Mouse (Mus musculus) urinary bladder, postnatal 10 days (tissue): ENCODE results near the gene 4930402H24Rik.

Experiments used
- DNase-seq: peaks from one replicate; pipeline ENCODE4 v3.0.0; 2022; ENCODE audit warnings: low spot score

The 4930402H24Rik gene

DNA sequence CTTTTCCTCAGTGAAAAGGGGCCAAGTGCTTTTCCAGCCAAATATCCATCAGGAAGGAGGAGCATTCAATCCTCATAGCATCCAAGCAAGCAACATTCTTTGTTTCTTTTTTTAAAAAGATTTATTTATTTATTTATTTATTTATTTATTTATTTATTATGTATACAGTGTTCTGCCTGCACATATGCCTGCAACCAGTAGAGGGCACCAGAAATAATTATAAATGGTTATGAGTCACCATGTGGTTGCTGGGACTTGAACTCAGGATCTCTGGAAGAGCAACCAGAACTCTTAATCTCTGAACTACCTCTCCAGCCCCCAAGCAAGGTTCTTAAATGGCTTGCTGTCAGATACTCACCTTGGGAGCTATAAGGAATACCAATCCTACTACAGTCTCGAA lies 93.7 kb downstream of the 4930402H24Rik start:
- no peak for DNase-seq

DNA sequence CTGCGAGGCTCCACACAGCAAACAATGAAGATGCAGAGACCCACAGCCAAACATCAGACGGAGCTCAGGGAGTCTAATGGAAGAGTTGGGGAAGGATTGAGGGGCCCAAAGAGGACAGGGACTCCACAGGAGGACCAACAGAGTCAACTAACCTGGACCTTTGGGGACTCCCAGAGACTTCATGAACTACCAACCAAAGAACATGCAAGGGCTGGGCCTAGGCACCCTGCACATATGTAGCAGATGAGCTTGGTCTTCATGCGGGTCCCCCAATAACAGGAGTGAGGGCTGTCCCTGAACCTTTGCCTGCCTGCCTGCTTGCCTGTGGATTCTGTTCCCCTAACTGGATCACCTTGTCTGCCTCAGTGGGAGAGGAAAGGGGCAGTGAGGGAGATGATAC lies 101.1 kb downstream of the 4930402H24Rik start:
- DNase-seq: no peak

DNA sequence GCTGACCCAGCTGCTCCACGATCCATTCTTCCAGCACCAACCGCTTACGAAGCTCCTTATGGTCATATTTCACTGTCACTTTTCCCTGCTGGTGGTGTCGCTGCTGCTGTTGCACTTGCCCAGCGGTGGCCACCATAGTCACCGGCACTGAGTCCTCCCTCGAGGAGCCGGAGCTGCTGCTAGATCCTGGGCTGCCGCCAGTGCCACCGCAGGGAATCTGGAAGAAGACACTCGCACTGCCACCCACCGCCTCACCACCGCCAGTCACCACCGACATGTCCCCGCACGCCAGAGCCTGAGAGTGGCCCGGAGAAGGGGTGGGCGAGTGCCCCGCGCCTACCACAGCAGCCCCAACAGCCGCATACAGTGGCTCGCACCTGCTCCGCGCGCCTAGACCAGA lies 102.5 kb downstream of the 4930402H24Rik start:
- DNase-seq: no peak

DNA sequence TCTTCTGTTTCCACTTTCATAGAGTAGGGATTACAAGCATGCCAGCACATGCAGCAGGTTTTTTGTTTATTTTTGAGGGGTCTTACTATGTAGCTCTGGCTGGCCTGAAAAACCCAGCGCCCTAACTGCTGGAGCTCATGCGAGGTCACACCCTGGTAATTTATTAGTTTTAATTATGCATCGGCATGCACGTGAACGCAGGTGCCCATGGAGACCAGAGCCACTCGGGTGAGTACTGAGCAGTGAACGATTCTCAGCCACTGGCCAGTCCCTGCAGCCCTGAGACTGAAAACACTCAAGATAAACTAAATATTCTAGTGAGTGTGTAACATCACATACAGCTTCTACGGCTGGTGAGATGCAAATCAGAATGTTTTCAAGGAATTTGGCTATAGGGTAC lies 110.5 kb downstream of the 4930402H24Rik start:
- DNase-seq: no peak

DNA sequence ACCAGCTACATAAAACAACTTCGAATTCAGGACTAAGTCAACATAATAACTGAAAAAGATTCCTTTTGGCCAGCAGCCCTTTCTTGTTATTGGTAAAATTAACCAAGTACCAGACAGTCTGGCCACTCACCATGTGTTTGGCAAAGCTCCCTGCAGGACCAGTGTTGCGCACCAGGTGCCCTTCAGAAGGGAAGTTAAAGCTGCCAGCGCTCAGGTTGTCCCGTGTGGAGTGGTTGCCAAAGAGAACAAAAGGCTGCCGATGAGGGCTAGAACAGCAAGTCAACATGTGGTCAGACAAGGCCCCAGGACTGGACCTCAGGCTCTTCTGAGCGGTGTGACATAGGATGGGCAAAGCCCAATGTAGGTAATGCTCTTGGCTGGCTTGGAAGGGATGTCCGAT lies 114.5 kb downstream of the 4930402H24Rik start:
- DNase-seq: no peak

DNA sequence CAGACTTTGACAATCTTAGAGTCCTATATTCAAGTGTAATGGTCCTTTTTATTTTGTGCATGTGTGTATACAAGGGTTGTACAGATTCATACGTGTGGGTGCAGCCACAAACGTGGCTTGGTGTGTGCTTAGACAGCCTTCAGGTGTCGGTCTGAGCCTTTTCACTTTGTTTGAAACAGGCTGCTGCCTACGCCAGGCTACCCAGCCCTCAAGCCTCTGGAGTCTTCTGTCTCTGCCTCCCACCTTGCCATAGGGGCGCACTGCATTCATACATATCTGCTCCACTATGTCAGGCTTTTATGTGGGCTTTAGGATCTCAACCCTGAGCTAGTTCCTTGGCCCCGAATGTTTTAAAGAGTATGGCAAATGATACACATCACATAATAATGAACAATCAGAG lies 116.6 kb downstream of the 4930402H24Rik start:
- no peak for DNase-seq

DNA sequence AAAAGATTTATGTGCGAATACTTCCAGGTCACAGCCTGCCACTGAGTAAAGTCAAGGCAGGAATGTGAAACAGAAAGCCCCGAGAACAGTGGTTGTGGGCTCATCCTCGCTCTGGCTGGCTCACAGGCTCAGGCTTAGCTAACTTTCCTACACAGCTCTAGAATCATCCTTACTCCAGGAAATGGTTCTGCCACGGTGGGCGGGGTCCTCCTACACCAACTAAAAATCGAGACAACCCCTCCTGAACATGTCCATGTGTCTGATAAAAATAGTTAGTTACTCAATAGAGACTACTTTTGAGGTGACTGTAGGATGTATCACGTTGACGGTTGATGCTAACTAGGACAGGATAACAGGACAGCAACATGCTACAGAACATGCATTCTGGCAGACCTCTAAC lies 117.2 kb downstream of the 4930402H24Rik start:
- DNase-seq: no peak

DNA sequence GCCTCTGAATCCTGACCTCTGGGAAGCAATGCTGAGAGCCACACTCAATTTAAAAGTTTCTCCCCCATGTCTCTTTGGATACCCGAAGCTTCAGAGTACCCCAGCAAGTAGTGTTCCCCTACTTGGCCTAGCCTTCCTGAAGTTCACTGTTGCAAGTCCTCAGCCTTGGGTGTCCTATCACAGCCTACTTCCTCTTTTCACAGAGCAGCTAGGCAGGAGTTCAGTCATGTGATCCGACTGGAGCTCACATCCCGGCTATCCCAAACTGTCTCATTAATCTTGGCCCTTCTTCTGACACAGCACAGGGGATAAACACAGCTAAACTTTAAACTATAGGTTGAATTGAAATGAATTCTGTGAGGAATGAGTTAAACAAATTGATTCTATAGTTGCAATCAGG lies 121.3 kb downstream of the 4930402H24Rik start:
- DNase-seq: no peak

DNA sequence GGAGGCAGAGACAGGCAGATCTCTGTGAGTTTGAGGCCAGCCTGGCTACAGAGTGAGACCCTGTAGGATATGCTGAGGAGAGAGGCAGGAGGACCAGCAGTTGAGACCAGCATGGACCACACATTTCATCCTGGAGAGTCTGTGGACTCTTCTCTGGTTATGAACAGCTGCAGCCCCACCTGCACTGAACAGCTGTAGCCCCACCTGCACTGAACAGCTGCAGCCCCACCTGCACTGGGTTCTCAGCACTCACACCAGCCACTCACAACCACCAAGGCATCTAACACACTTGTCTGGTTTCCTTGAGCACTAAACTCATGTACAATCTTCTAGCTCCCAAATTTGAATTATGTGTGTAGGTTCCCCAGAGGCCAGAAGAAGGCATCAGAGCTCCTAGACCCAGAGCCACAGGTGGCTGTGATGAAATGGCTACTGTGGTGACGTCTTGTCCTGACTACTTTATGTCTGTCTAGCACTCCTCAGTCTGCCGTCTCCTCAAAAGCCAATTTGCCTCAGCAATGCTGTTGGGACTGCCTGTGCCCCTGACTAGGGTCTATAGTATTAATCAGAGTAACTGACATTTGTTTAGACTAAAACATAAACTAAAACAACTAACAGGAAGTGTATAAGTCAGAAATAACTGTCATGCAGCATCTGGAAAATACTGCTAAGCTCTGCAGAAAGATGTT lies 125.4 kb downstream of the 4930402H24Rik start:
- no peak for DNase-seq

DNA sequence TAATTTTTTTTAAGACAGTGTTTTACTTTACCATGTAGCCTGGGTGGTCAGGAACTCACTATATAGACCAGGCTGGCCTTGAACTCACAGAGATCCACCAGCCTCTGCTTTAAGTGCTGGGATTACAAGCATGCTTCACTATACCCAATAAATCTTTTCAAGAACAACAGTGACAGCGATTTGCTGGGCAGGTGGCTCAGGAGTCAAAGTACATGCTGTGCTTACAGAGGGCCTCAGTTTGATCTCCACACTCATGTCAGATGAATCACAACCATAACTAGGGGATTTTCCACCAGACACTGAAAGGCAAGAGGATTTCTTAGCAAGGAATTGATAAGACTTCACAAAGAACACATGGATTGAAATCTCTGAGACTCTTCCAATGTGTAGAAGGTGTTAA lies 126.3 kb downstream of the 4930402H24Rik start:
- DNase-seq: no peak

DNA sequence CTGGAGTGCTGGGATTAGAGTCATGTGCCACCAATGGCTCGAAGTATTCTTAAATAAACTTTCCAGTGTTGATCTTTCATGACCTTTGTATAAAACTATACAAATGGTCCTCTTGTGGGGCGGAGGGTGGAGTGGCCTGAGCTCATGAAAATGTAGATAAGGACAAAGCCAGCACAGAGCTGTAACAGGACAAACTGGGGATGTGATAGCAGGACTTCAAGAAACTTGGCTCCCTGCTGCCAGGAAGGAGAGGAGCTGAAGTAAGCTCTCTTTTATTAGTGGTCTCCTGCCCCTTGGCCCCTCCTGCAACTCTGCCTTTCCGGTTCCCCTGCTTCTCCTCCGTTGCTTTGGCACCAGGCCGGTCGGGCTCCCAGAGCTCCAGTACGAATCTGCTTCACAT lies 129.6 kb downstream of the 4930402H24Rik start:
- no peak for DNase-seq

DNA sequence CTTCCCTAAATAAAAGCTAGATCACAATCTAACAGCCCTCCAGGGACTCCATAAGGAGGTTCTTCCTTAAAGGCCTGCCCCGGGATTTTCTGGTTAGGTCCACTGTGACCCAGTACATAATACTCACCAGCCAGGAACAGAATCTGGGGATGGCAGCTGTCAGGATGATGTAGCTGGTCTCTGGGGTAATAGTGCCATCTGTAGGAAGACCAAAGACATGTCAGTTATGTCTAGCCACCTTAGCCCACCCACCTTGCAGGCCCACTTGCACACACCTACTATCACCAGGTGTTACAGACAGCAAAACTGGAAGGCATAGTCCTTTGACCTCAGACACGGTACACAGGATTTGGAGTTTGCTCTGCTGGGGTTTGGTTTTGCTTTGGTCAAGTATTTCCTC lies 138.7 kb downstream of the 4930402H24Rik start:
- no peak for DNase-seq

DNA sequence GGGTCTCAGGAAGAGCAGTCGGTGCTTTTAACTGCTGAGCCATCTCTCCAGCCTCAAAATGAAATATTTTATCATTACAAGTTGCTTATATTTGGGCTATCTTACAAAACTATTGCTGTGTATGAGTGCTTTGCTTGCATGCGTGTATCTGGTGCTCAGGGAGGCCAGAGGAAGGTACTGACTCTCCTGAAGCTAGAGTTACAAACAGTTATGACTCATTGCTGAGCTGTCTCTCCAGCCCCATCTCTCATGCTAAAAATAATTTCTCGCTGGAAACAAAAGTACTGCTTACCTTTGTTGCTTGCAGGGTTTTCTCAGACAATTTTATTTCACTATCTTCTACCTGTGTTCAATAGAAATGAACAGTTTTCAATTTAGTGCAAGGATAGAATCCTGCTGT lies 140.8 kb downstream of the 4930402H24Rik start:
- DNase-seq: no peak

DNA sequence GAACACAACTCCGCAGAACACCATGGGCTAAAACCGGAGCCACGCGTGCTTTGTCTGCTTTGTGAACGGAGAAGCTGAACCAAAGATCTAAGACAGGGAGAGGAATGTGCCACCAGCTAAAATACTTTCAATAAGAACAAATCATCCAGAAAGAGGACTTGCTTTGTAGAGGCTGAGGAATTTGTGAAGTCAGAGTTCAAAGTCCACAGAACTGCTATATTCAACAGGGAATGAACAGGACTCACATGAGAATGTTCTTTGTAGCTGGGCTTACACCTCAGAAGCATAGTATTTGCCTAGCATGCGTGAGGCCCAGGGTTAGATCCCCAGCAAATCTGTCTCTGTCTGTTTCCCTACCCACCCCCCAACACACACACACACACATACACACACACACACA lies 145.3 kb downstream of the 4930402H24Rik start:
- no peak for DNase-seq

DNA sequence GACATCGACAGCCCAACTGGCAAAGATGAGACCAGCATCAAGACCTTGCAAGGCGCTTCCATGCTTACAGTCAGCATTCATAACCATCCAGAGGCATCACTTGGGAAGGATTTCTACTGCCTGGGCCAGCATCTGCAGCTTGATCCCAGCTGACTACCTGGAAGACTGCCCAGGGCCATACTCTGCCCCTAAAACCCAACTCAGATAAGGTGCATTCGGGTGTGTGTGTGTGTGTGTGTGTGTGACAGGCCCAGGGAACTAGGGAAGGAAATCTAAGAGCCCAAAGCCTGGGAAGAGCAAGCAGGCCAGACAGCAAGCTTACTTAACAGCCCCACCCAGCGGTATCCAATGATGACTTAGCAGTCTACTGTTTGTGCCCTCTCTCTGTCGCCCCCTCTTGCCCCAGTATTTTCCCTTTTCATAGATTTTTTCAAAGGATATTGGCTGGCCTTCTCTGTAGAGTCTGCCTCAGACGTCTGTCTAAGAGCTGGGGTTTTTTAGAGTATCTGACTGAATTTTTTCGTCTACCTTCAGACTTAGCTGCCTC lies 151.1 kb downstream of the 4930402H24Rik start:
- DNase-seq: no peak

DNA sequence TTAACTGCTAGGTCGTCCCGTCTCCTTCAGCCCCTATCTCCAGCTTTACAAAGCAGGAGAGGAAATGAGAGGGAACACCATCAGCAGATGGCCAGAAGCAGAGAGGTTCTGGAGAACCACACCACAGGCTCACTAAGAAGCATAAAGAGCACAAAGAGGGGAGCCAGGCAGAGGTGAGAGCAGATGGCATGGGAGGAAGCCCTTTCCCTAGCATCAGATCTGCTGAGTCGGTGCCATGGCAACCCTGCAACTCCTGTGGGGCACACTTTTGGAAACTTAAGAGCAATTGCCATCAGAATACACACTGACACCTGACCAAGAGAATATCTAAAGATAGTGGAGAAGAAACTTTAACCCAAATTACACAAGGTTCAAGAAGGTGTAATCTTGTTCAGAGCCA lies 151.6 kb downstream of the 4930402H24Rik start:
- DNase-seq: no peak

DNA sequence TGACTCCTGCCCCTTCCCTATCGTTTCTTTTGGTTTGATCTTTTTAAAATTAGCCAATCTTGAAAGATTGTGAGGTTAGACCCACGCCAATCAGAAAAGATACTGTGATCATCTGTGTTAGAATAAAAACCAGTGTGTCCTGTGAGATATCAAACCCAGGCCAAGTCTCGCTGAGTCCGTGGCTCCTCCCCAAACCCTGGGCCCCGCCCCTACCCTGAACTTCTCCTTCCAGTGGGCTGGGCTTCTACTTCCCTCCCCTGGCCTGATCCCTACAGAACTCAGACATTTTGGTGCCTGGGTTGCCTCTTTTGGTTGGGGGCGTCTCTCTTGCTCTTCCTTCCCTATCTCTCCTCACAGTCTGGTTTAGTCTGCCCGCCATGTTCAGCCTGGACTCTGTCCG lies 155.8 kb downstream of the 4930402H24Rik start:
- no peak for DNase-seq

DNA sequence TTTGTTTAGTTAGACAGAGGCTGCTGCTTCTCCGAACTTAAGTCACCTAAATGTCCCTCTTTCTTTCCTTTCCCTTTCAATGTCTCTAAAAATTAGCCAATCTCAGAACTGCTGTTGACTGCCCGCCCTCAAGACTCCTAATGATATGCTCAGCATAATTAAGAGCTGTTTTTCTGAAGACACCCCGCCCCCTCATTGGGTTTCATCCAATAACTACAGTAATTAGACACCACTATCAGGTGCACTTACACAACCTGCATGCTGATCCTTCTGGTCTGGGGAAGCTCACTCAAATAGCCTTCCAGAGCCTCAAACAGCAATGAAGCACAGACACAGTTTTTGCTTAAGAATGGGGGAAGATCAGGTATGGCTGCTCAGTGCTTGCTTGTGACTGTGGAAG lies 156.5 kb downstream of the 4930402H24Rik start:
- no peak for DNase-seq

DNA sequence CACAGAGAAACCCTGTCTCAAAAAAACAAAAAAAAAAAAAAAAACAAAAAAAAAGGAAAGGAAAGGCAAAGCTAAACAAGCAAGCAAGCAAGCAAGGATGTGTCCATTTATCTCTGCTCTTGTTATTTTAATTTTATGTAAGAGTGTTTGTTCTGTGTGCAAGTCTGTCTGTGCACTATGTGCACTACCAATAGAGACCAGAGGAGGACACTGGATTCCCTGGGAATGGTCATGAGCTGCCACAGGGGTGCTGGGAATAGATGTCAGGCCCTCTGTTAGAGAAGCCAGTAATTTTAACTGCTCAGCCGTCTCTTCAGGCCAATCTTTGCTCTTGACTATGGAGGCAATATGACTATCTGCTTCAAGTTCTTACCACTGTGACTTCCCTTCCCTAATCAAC lies 162.6 kb downstream of the 4930402H24Rik start:
- DNase-seq: no peak

DNA sequence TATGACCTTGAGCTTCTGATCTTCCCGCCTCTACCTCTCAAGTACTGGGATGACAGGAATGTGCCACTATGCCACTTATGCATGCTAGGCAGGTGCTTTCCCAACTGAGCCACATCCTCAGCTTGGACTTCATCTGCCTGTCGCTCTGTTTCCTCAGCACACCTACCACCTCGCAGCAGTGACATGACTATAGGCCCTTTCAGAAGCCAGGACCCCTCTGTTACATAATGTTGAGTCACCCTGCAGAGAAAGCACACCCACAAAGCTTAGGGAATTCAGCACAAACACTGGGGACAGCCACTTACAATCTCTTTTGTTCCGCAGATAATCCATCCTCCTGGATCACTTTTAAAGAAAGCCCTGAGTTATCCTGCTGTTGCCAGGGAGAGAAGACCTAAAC lies 166.1 kb downstream of the 4930402H24Rik start:
- DNase-seq: no peak

DNA sequence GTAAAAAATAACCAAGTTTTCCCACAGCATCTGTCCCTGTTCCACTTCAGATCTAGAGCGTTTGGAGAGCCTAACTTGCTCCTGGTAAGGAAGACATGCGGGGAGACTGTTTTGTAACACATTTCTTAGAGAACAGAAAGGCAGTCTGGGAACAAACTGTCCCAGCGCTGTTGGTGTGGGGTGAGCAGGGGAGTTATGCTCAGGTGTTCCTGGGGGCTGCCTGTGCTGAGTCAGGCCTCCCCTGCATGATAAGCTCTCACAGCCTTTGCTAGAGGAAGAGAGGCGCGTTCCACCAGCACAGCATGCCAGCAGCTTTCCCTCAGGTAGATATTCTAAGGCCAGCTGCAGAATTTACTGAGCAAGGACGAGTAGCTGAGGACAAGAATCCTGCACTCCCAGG lies 168.2 kb downstream of the 4930402H24Rik start:
- no peak for DNase-seq

DNA sequence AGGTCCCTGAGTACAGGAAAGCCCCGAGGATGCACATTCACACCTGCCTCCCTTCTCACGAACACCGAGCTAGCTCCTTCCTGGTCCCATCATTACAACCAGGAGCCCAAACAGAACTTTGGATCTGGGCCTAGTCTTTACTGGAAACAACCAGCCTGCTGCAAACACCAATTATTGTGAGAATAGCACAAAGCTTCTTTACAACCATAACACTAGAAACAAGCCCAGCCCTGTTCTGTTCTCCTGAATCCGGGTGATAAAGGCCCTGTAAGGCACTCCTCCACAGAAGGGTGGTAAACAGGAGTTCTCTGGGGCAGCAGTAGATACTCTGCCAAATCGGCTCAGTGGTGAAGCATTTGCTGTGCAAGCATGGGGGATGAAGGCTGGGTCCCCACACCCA lies 170.9 kb downstream of the 4930402H24Rik start:
- no peak for DNase-seq

DNA sequence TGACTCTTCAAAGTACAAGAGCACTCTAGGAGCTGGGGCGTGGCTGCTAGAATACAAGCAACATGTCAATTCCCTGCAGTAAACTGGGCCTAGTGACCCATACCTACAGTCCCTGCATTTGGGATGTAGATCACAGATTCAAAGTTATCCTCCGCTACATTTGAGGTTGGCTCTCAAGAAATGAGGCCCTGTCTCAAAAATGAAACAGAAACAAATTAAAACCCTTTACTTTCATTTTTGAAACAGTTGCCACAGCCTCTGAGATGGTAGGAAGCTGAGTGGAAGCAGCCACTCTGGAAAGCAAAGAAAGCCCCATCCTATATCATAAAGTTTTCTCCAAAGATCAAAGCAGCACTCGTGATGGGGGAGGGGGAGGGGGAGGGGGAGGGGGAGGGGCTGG lies 172.8 kb downstream of the 4930402H24Rik start:
- DNase-seq: no peak

DNA sequence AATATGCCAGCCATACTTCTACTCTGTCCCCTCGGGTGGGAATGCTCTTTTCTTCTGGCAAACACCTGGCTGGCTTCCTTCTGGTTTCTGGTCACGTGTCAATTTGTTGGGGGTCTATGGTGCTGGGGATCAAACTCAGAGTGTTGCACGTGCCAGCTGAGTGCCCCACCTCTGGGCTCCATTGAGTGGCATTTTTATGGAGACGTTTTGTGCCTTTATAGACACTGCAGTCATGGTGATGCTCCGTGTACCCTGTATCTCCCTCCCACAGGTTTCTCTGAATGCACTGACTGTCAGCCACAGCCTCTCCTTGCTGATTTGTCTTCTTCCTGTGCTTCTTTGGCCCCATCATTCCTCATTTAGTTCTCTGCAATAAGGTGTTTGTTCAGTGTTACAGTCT lies 174.4 kb downstream of the 4930402H24Rik start:
- no peak for DNase-seq
